Mouse (Mus musculus) embryonic stem cell, embryonic (primary cell): ENCODE results near the gene Bcas2.

ENCODE experiments used
- CTCF ChIA-PET, 4 experiments: fragments of 300-600 bp in 2 of 4; fragments of 350-600 bp in 2 of 4; sonication (Branson Sonifier 250); formaldehyde crosslinking; loops; one replicate each; lab custom pipeline; 2022; ENCODE audit warnings: inconsistent platforms in 2 of 4; lab: Charles Lee
- POLR2A ChIA-PET, 4 experiments: fragments of 300-600 bp in 2 of 4; fragments of 350-600 bp in 2 of 4; sonication (Branson Sonifier 250); formaldehyde crosslinking; loops; one replicate each; lab custom pipeline; 2022; ENCODE audit warnings: antibody characterized with exemption in 4 of 4, inconsistent platforms in 1 of 4; lab: Charles Lee

The Bcas2 gene

DNA sequence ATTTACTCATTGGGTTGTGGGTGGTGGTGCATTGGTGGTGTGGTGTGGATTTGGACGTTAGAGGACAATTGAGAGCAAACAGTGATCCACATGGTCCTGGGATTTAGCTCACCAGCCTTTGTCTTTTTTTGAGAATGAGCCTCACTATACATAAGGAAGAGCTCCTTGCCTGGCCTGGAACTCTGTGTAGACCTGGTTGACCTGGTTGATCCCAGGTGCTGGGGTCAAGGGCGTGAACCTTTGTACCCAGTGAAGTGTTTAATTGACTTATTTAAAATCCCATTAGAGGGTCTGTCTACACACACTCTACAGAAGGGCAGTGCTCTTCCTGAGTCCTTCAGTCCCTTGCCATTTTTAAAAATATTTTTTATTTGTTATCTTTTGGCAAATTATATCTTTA is 26.1 kb upstream of the Bcas2 start:
- ChIA-PET POLR2A (interaction anchor here (0.5 to 26.1 kb wide), 71 partner anchors 7 to 1062 kb away, joined by 3 to 926 read pairs (median 9); partner anchors contain the start of genes Dennd2c (in 4 of the 4), Bcas2 (in 3 of the 4), Csde1 (in 3 of the 4) and Nras (in 3 of the 4)), CTCF (interaction anchor here in 3 of 4 experiments (1.5 to 2.4 kb wide), 4 partner anchors 14 to 44 kb away, joined by 3 to 8 read pairs (median 7); no protein-coding TSS in a partner anchor)

DNA sequence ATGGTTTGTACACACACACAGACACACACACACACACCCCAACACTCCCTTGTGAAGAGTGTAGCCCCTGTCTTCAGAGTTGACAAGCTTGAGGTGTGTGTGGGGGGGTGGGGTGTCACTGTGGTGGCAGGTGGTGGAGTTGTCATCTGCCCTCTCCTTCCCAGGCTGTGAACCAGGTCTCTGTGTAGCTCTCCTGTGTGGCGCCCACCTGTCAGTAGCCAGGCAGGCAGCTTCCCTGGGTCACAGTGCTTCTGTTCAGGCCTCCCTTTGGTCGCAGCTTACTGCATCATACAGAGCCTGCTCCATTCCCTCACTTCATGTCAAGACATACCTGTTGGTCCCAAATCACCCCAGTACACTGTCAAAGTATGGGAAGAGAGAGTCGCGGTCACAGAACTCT is 25.7 kb upstream of the Bcas2 start:
- ChIA-PET CTCF (interaction anchor here (0.6 to 2.4 kb wide), 14 partner anchors 15 to 230 kb away, joined by 3 to 8 read pairs (median 4); partner anchors contain the start of gene Dennd2c (in 1 of the 4)), POLR2A (interaction anchor here (0.5 to 26.1 kb wide), 96 partner anchors 8 to 982 kb away, joined by 3 to 926 read pairs (median 7); partner anchors contain the start of genes Dennd2c (in 4 of the 4), Bcas2 (in 3 of the 4), Csde1 (in 3 of the 4) and Nras (in 3 of the 4))

DNA sequence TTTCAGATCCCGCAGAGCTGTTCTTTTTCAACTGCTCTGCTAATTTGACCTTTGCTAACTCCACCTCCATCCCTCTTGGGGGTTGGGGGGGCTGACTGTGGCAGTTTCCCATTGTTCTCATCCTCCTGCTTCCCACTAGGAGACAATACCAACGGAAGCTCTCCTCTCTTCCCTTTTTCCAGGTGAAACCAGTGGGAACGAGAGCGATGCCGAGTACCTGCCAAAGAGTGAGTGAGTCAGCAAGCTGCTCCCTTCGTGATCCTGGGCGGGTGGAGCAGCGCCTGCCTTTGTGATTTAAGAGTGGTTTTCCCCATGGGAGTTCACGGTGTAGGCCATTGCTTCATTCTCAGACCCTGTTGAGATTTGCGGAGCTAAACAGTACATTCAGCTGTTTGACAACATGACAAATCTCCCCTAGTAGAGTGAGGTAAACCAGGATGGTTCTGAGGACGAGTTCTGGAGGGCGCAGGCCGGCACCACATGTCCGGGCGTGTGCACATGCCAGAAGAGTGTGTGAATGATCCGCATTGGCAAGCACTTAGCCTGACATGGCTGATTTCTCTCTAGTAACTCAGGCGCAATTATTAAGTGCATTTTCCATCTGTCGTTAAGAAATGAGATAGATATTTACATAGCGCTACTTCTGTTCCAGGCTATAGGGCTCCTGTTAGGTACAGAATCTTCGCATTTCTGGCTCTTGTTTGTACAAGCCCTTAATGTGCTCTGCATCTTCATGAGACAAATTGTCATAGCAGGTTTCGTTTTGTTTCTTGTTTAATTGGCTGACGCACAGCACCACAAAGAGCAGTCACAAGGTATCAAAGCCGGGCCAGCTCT is 24.9 kb upstream of the Bcas2 start:
- ChIA-PET CTCF (interaction anchor here (0.6 to 2.4 kb wide), 14 partner anchors 16 to 229 kb away, joined by 3 to 8 read pairs (median 4); partner anchors contain the start of gene Dennd2c (in 1 of the 4)), POLR2A (interaction anchor here (0.5 to 26.1 kb wide), 96 partner anchors 9 to 987 kb away, joined by 3 to 926 read pairs (median 7); partner anchors contain the start of genes Dennd2c (in 4 of the 4), Csde1 (in 3 of the 4), Nras (in 3 of the 4) and Bcas2 (in 2 of the 4))

DNA sequence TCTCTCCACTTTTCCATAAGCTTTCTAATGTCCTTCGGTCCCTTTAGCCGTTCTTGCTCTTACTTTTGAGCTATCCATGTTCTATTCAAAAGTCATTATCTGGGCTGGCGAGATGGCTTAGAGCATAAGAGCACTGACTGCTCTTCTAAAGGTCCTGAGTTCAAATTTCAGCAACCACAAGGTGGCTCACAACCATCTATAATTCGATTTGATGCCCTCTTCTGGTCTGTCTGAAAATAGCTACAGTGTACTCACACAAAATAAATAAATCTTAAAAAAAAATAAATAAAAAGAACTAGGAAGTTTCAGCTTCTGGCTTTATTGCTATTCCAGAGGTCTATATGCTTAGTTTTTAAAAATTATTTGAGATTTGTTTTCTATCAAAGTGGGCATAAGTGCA is 23.7 kb upstream of the Bcas2 start:
- ChIA-PET CTCF (interaction anchor here in 3 of 4 experiments (0.6 to 2.4 kb wide), 6 partner anchors 9 to 1129 kb away, joined by 3 to 8 read pairs (median 4); no protein-coding TSS in a partner anchor), POLR2A (interaction anchor here (0.7 to 26.1 kb wide), 29 partner anchors 8 to 127 kb away, joined by 3 to 926 read pairs (median 16); partner anchors contain the start of genes Dennd2c (in 4 of the 4) and Bcas2 (in 1 of the 4))

DNA sequence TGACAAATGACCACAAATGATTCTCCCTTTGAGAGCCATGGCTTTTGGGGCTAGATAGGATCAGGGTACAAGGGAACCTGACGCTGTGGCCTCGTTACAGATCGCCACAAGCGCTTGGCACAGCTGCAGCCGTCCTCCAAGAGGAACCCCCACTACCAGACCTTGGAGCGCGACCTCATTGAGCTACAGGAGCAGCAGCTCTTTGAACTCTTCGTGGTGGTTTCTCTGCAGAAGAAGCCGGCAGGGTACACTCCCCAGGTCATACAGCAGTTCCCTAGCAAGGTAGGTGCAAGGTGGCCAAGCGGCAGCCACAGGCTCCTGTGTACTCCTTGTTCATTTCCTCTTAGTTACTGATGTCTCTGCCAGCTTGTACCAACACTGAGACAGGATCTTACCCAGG is 22.5 kb upstream of the Bcas2 start:
- POLR2A ChIA-PET = interaction anchor here in 2 of 4 experiments (0.8 to 33.4 kb wide), 19 partner anchors 1 to 128 kb away, joined by 3 to 926 read pairs (median 7); partner anchors contain the start of genes Dennd2c (in 2 of the 2), Bcas2 (in 1 of the 2) and Nras (in 1 of the 2)

DNA sequence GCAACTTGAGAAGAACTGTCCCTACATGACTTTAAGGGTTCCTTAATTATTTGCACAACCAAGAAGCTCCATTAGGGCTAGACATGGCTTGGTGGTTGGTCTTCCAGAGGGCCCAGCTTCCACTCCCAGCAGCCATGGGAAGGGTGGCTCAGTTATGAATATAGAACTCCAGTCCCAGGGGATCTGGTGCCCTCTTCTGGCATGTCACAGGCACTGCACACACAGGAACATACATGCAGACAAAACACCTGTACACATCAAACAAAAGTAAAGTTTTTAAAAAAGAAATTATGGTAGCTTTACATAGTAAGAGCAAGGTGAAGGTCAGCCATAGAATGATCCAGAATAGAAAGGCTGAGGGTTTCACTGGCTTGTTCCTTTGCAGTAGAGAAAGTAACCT is 17.7 kb upstream of the Bcas2 start:
- POLR2A ChIA-PET = interaction anchor here in 3 of 4 experiments (0.6 to 33.4 kb wide), 26 partner anchors 6 to 133 kb away, joined by 3 to 926 read pairs (median 5); partner anchors contain the start of genes Bcas2 (in 2 of the 3), Dennd2c (in 2 of the 3) and Nras (in 1 of the 3)
- CTCF ChIA-PET = interaction anchor here (0.6 to 1.5 kb wide), 31 partner anchors 10 to 197 kb away, joined by 3 to 10 read pairs (median 4); partner anchors contain the start of gene Dennd2c (in 1 of the 4)

More for the DNA sequence above, 22.5 kb upstream of the Bcas2 start:
- CTCF ChIA-PET = interaction anchor here in 1 of 4 experiments (0.6 to 1.5 kb wide), 2 partner anchors 28 to 47 kb away, joined by 3 to 4 read pairs; partner anchors contain the start of gene Dennd2c

DNA sequence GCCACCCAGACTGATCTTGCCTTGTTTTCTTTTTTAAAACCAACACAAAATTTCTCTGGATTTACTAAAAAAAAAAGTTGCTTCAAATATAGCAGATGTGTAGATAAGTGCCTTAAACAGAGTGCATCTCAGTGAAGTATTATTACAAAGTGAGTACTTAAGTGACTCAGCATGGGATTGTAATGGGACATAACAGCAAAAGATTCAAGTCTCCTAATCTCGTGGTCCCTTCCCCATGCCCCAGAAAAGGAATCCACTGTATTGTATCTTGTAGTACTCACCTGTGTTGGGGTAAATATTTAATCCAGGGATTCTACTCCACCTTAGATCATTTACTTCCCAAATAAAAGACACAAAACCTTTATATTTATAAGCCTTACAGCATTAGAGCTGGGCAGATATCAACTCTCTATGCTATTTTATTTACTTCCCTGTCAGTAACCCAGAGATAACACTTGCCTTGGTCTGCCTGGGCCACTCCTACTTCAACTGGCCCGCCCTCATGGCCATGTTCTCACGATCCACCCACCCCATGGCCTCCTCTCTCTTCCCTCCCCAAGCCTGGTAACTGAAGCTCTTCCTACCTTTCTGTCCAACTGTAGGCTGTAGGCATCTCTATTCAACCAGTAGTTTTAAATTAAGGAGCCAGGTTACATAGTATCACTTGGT is 12.1 kb upstream of the Bcas2 start:
- ChIA-PET POLR2A (interaction anchor here in 2 of 4 experiments (0.5 to 33.4 kb wide), 7 partner anchors 6 to 187 kb away, joined by 3 to 926 read pairs (median 163); partner anchors contain the start of genes Bcas2 (in 1 of the 2) and Dennd2c (in 1 of the 2)), CTCF (no interaction called here)

DNA sequence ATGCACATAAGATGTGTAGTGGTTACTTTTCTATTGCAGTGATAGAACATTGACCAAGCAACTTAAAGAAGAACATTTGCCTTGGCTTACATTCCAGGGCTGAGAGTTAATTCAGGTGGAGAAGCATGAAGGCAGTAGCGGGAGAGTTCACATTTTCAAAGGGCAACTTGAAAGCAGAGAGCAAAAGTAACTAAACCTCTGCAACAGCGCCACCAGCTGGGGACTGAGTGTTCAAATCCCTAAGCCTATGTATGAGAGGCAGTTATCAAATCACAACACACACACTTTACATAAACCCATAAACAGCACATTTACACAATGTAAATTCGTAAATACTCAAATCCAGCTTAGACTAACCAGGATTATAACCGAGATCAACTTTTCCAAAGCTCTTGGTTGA is 1.7 kb upstream of the Bcas2 start:
- CTCF ChIA-PET = interaction anchor here in 3 of 4 experiments (0.6 to 1.4 kb wide), 7 partner anchors 16 to 149 kb away, joined by 3 to 5 read pairs (median 4); partner anchors contain the start of genes Csde1 (in 1 of the 3) and Nras (in 1 of the 3)
- POLR2A ChIA-PET = interaction anchor here in 3 of 4 experiments (0.8 to 33.4 kb wide), 18 partner anchors 8 to 149 kb away, joined by 3 to 715 read pairs (median 4); partner anchors contain the start of genes Dennd2c (in 3 of the 3), Csde1 (in 1 of the 3), Nras (in 1 of the 3) and Trim33 (in 1 of the 3)

DNA sequence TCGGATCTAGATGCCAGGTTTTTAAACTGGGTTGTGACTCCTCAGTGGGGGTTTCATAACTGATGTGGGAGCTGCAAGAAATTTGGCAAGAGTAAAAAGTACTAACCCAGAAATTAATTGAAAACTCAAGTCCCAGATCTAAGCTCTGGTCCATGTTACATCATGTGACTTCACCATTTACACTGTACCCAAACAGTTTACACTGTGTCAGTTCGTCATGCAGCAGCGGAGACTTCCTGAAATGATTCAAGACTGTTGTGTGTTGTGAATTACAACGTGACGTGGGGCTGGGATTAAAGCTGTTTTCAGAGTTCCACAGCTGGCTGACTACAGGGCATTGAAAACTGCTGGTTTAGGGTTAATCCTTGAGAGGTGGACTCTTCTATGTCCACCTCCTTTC is 1.2 kb downstream of the Bcas2 start:
- CTCF ChIA-PET = interaction anchor here in 2 of 4 experiments (0.7 to 1.2 kb wide), 4 partner anchors 11 to 224 kb away, joined by 3 to 17 read pairs (median 3); no protein-coding TSS in a partner anchor
- POLR2A ChIA-PET = interaction anchor here (0.6 to 33.4 kb wide), 32 partner anchors 11 to 211 kb away, joined by 3 to 715 read pairs (median 4); partner anchors contain the start of genes Dennd2c (in 2 of the 4) and Trim33 (in 1 of the 4)

DNA sequence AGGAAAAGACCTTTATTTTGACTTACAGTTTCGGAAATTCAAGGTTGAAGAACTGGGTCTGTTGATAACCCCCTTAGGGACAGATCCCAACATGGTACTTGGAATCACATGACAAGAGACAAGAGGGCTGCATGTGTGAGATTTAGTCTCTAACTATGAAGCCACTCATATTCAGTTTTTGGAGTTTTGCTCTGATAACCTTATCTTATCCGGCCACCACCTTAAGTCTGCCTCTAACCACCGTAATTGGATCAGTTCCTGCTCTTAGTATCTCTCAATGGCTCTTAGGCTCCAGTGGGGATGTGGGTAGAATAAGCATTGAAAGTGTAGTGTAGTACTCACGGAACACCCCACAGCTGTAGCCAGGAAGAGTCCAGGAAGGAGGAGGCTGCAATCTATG is 5.3 kb downstream of the Bcas2 start:
- CTCF ChIA-PET = interaction anchor here in 1 of 4 experiments (0.5 kb wide), 1 partner anchor 71 kb away, joined by 3 read pairs; no protein-coding TSS in a partner anchor
- POLR2A ChIA-PET = interaction anchor here in 3 of 4 experiments (0.8 to 33.4 kb wide), 13 partner anchors 7 to 154 kb away, joined by 3 to 715 read pairs (median 4); partner anchors contain the start of gene Dennd2c (in 1 of the 3)

DNA sequence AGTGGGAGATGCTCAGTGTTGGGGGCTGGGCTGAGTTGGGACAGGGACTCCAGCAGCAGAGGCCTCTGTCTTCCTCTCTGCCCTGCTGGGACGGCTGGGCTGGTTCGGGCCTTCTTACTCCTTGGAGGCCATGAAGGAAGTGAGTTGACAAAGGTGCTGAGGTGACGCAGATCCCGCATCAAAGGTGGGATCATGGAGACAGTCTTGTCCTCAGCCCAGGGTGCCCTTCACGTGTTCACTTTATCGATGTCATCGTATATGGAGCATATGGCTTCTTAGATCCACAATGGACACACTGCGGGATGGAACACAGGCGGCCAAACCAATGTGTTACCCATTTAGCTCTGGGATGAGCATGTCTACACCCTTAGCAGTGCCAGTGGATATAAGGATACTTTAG is 8.1 kb downstream of the Bcas2 start:
- ChIA-PET POLR2A (interaction anchor here in 1 of 4 experiments (0.6 to 33.4 kb wide), 7 partner anchors 9 to 159 kb away, joined by 3 to 715 read pairs (median 4); partner anchors contain the start of gene Bcas2), CTCF (no interaction called here)

DNA sequence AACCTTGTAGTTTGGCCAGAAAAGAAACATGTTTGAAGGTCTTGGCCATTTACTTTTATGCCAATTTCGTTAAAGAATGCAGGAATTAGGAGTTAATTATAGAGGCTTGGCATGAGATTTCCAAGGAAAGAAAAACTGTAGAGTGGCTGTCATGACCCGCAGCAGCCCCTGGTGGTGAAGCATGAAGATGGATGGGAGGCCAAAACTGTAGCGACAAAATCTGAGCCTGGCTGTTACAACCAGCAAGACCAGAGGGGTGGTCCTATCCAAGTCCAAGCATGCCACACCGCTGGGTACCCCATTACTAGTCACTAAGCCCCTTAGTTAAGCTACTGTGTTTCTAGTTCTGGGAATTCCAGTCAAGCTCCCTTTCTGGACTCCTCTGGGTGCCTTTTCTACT is 9.7 kb downstream of the Bcas2 start:
- POLR2A ChIA-PET = interaction anchor here in 2 of 4 experiments (0.5 to 33.4 kb wide), 4 partner anchors 7 to 192 kb away, joined by 3 to 715 read pairs (median 21); no protein-coding TSS in a partner anchor
- CTCF ChIA-PET = interaction anchor here in 1 of 4 experiments (0.6 kb wide), 1 partner anchor 194 kb away, joined by 3 read pairs; no protein-coding TSS in a partner anchor

DNA sequence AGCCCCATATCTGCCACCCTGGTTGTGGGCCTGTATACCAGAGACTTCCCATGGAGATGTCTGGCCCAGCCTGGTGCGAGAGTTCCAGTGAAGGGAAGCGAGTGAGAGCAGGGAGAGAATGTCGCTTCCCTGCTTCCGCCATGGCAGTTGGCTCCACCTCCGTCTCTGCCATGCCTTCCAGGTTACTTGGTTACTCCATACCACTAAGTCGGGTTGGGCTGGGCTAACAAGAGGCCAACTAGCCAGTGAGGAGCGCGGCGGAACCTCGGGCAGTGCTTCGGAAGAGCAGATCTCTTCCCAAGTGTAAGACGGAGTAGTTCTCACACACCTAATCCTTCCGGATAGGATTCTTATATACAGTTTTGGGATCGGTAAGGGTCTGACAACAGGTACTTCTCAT is 11.4 kb downstream of the Bcas2 start:
- ChIA-PET CTCF (no interaction called here), POLR2A (interaction anchor here in 1 of 4 experiments (1.5 to 7.2 kb wide), 3 partner anchors 9 to 26 kb away, joined by 3 to 78 read pairs (median 37); no protein-coding TSS in a partner anchor)

DNA sequence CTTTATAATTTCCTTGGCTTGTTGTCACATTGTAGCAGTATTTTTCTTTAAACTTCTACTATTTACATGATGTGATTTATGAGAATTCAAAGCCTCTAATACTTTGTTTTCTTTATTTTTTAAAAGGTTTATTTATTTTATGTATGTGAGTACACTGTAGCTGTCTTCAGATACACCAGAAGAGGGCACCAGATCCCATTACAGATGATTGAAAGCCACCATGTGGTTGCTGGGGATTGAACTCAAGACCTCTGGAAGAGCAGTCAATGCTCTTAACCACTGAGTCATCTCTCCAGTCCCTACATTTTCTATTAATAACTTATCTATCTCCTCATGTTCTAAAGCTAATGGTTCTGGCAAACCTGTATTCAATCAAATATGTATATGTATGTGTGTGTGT is 13.0 kb downstream of the Bcas2 start:
- ChIA-PET CTCF (interaction anchor here (0.6 to 1.6 kb wide), 11 partner anchors 9 to 202 kb away, joined by 3 to 18 read pairs (median 3); no protein-coding TSS in a partner anchor), POLR2A (interaction anchor here in 3 of 4 experiments (0.6 to 7.2 kb wide), 15 partner anchors 9 to 199 kb away, joined by 3 to 78 read pairs (median 5); partner anchors contain the start of gene Dennd2c (in 1 of the 3))

DNA sequence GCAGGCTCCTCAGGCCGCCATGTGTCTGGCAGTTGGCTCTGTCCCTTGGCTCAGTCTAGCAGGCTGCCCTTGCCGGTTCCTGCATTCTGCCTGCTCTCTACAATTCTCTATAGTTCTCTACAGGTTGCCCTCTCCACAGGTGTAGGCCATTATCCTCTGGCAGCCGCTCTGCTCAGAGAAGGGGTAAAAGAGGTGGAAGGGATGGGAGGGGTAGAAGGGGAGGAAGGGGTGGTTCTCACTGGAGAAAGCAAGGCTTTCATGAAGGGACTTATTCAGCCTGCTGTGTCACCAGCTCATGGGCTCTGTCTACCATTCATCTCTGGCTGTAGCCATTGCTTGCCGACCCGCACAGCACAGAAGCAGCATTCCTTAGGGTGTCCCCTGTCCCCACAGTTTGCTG is 17.0 kb downstream of the Bcas2 start:
- ChIA-PET POLR2A (interaction anchor here in 3 of 4 experiments (0.8 to 7.2 kb wide), 25 partner anchors 9 to 285 kb away, joined by 3 to 78 read pairs (median 4); partner anchors contain the start of genes Bcas2 (in 2 of the 3) and Trim33 (in 2 of the 3)), CTCF (interaction anchor here (0.6 to 1.4 kb wide), 9 partner anchors 15 to 1155 kb away, joined by 3 to 6 read pairs (median 3); no protein-coding TSS in a partner anchor)

DNA sequence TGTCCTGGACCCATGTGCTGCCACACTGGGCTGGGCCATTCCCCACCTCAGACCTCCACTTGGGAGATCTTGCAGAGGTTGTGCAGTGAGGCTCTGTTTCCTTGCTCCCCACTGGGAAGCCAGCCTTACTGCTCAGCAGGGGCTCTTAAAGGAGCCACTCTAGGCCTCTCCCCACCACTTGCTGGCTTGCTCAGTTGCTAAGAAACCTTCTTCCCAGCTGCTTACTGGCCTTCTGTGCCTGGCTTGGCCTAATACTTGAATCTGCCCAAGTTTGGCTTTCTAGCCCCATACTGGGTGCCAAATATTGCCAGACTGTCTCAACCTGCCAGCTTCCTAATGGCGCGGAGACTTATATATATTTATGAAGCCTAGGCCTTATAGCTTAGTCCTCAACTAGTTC is 17.4 kb downstream of the Bcas2 start:
- CTCF ChIA-PET = interaction anchor here in 3 of 4 experiments (0.8 to 1.4 kb wide), 5 partner anchors 15 to 185 kb away, joined by 3 to 6 read pairs (median 3); no protein-coding TSS in a partner anchor
- POLR2A ChIA-PET = interaction anchor here (0.5 to 7.2 kb wide), 26 partner anchors 9 to 187 kb away, joined by 3 to 78 read pairs (median 4); partner anchors contain the start of genes Bcas2 (in 2 of the 4) and Trim33 (in 2 of the 4)
